Mouse (Mus musculus) limb, embryonic 10.5 days (tissue): ENCODE data around the gene 4921517D22Rik. TPM values are rescaled to one million over a fixed set of nuclear protein-coding genes. Genes with fewer than 3 reads are reported as not detected.

ENCODE experiments used
- DNase-seq: peaks from one replicate; pipeline ENCODE4 v3.0.0-alpha.2; 2017; ENCODE audit warnings: low spot score
- H3K27ac ChIP-seq: fragments of 300-500 bp; sonication (generic); 2 replicates; pipeline ENCODE4 v1.5.1; 2016; ENCODE audit warnings: mild to moderate bottlenecking
- H3K27me3 ChIP-seq: fragments of 300-500 bp; sonication (generic); 2 replicates; pipeline ENCODE4 v1.6.1; 2016; ENCODE audit warnings: low read depth, mild to moderate bottlenecking; ENCODE audit not compliant: poor library complexity, severe bottlenecking
- H3K36me3 ChIP-seq: fragments of 300-500 bp; sonication (generic); 2 replicates; pipeline ENCODE4 v1.6.1; 2016; ENCODE audit warnings: mild to moderate bottlenecking, moderate library complexity
- H3K4me1 ChIP-seq: fragments of 300-500 bp; sonication (generic); 2 replicates; pipeline ENCODE4 v1.6.1; 2016
- H3K4me3 ChIP-seq: fragments of 300-500 bp; sonication (generic); 2 replicates; pipeline ENCODE4 v1.5.1; 2016; ENCODE audit warnings: mild to moderate bottlenecking, moderate library complexity
- H3K9me3 ChIP-seq: fragments of 300-500 bp; sonication (generic); replicated peaks from 2 replicates; pipeline ENCODE4 v1.6.1; 2016; ENCODE audit warnings: mild to moderate bottlenecking
- WGBS: fragments of 180-500 bp; shearing (Covaris S2); methylation state at CpG from one replicate; pipeline ENCODE4 v1.1.7; 2016; 5-methylcytosine and 5-hydroxymethylcytosine counted together
- polyA plus RNA-seq: library from polyadenylated mRNA; unstranded; fragments of >200 nt; fragmentation: Nextera tagmentation; extraction: Ambion mirVana; gene quantifications from 2 replicates; pipeline ENCODE4 v1.2.1, GENCODE M21; 2016

Gene 4921517D22Rik
- polyA plus RNA-seq, 1 experiment from 2014 or later = not detected

GRCm38 (mm10) chr13:59668501-59669093 is 25.3 kb downstream of the 4921517D22Rik start:
- Histone ChIP-seq H3K27ac (peak overlapping the region; percentile 8; the same call in 1 of the 2 replicates), H3K4me1 (peaks cover 19% of the 10 kb centered on the region), H3K36me3 (peaks cover 57% of the 10 kb centered on the region), H3K27me3 (no peaks in the 10 kb centered on the region), H3K9me3 (no peaks in the 10 kb centered on the region), H3K4me3 (no peak overlapping the region)
- WGBS = 75% methylated on average over 11 of the region's 11 CpGs
- DNase-seq = no peak

DNA sequence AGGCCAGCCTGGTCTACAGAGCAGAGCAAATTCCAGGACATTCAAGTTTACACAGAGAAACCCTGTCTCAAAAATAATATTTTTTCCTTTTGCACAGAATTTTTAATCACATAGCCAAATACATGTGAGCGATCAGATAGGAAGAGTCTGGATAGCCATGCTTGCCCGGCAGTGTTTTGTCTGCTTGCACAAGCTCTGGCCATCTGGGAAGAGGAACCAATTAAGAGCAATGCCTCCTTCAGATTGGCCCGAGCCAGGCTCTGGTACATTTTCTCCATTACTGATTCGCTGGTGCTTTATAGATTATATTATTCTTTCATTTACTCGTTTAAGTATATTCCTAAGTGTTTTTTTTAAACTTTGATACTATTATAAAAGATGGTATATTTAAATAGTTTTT is 26.1 kb downstream of the 4921517D22Rik start:
- WGBS = 93% methylated on average over 5 of the region's 5 CpGs
- peaks cover 65% of the 10 kb centered on the region for H3K36me3 ChIP-seq

GRCm38 (mm10) chr13:59663939-59664712 is 29.8 kb downstream of the 4921517D22Rik start:
- Histone ChIP-seq H3K9me3 (no peaks in the 10 kb centered on the region), H3K27ac (no peak overlapping the region), H3K36me3 (peaks cover 84% of the 10 kb centered on the region), H3K4me3 (no peak overlapping the region), H3K27me3 (no peaks in the 10 kb centered on the region), H3K4me1 (peaks cover 8% of the 10 kb centered on the region)
- WGBS = 90% methylated on average over 19 of the region's 19 CpGs
- DNase-seq = no peak

More for the DNA sequence above, 26.1 kb downstream of the 4921517D22Rik start:
- Histone ChIP-seq H3K4me3 (no peak overlapping the region), H3K4me1 (peaks cover 13% of the 10 kb centered on the region), H3K27me3 (no peaks in the 10 kb centered on the region), H3K9me3 (no peaks in the 10 kb centered on the region), H3K27ac (no peak overlapping the region)
- no peak for DNase-seq

DNA sequence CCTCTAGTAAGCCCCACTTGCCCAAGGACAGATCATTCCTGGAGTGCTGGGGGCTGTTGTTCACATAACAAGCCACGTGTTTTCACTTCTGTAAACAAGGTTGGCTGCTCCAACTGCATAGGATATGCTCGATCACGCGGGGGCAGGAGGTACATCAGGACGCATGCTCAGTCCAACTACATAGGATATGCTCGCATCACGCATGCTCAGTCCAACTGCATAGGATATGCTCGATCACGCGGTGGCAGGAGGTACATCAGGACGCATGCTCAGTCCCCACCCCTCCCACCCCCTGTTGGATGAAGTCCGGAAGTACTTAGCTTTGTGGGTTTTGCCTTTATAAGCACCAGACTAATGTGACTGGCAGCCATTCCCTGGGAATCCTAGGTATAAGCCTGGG is 31.9 kb downstream of the 4921517D22Rik start:
- peaks cover under 1% of the 10 kb centered on the region for H3K4me1 ChIP-seq
- no peak overlapping the region for H3K4me3 ChIP-seq
- H3K27ac ChIP-seq = no peak overlapping the region
- H3K9me3 ChIP-seq = no peaks in the 10 kb centered on the region
- peaks cover 100% of the 10 kb centered on the region for H3K36me3 ChIP-seq
- WGBS = 96% methylated on average over 12 of the region's 12 CpGs
- DNase-seq = no peak
- no peaks in the 10 kb centered on the region for H3K27me3 ChIP-seq

DNA sequence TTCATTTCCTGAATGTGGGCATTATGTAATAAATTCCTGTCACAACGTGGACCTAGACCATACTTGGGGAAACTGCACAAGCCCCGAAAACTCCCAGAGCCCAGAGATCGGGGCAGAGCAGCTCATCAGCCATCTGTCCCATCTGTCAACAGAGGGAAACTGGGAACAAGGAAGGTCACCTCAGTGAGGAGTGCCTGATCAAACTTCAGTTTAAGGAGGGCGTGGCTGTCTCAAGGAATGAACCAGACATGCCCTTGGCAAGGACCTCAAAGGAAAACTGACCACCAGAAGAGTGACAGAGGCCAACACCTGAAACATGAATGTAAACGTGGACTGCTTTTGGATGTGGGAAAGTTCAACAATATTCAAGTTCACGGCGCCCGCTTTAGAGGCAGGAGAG is 32.5 kb downstream of the 4921517D22Rik start:
- Histone ChIP-seq H3K36me3 (peaks cover 100% of the 10 kb centered on the region), H3K4me1 (peaks cover 7% of the 10 kb centered on the region), H3K27me3 (no peaks in the 10 kb centered on the region), H3K27ac (no peak overlapping the region), H3K9me3 (no peaks in the 10 kb centered on the region), H3K4me3 (no peak overlapping the region)
- WGBS = 96% methylated on average over 8 of the region's 8 CpGs
- DNase-seq = no peak

GRCm38 (mm10) chr13:59660371-59660770 is 33.5 kb downstream of the 4921517D22Rik start:
- no peak for DNase-seq
- H3K4me1 ChIP-seq = peaks cover 8% of the 10 kb centered on the region
- H3K4me3 ChIP-seq = no peak overlapping the region
- WGBS = 93% methylated on average over 3 of the region's 3 CpGs
- peaks cover 100% of the 10 kb centered on the region for H3K36me3 ChIP-seq
- no peak overlapping the region for H3K27ac ChIP-seq
- no peaks in the 10 kb centered on the region for H3K9me3 ChIP-seq
- no peaks in the 10 kb centered on the region for H3K27me3 ChIP-seq

DNA sequence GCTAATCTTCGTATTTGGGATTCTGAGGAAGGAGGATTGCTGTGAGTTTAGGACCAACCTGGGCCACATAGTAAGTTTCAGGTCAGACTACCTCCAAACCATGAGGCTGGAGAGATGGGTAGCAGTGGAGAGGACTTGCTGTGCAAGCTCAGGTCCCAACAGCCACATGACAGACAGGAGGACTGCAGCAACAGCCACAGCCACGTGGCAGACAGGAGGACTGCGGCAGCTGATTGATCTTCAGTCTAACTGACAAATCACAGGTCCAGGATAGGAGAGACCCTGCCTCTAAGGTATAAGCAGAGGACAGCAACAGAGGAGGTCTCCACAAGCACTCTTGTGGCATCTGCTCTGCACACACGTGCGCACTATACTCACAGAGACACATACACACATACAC is 36.1 kb downstream of the 4921517D22Rik start:
- WGBS = 79% methylated on average over 5 of the region's 5 CpGs
- H3K36me3 ChIP-seq = peaks cover 96% of the 10 kb centered on the region
- H3K4me1 ChIP-seq = peaks cover 24% of the 10 kb centered on the region
- H3K27me3 ChIP-seq = no peaks in the 10 kb centered on the region
- H3K27ac ChIP-seq = no peak overlapping the region
- DNase-seq = no peak
- no peak overlapping the region for H3K4me3 ChIP-seq
- no peaks in the 10 kb centered on the region for H3K9me3 ChIP-seq

- Histone ChIP-seq H3K4me1 (peaks cover 24% of the 10 kb centered on the region), H3K9me3 (no peaks in the 10 kb centered on the region), H3K27ac (peak overlapping the region; percentile 68), H3K36me3 (peaks cover 96% of the 10 kb centered on the region), H3K4me3 (no peak overlapping the region), H3K27me3 (no peaks in the 10 kb centered on the region)
- 80% methylated on average over 4 of the region's 4 CpGs for WGBS
- DNase-seq = no peak
Measured at GRCm38 (mm10) chr13:59656975-59657388, 36.9 kb downstream of the 4921517D22Rik start.

DNA sequence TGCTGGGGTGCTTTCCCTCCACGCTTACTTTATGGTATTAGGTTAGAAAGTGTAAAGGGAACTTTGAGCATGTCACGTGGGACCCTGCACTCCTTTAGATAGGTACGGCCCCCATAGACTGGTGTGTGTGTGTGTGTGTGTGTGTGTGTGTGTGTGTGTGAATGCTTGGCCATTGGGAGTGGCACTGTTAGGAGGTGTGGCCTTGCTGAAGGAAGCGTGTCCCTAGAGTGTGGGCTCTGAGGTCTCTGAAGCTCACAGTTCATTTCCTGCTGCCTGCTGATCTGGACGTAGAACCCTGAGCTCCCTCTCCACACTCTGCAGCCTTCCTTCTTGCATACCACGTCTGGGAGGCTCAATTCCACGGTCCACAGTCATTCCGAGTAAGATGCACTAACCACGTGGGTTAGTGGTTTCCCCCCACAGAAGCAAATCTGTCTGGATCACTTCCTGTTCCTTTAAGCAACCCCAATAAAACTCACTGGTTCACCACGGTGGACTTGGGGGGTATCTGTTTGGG is 37.5 kb downstream of the 4921517D22Rik start:
- H3K9me3 ChIP-seq = no peaks in the 10 kb centered on the region
- no peak for DNase-seq
- no peak overlapping the region for H3K4me3 ChIP-seq
- peaks cover 26% of the 10 kb centered on the region for H3K4me1 ChIP-seq
- 80% methylated on average over 10 of the region's 10 CpGs for WGBS
- H3K27me3 ChIP-seq = no peaks in the 10 kb centered on the region
- H3K36me3 ChIP-seq = peaks cover 91% of the 10 kb centered on the region
- H3K27ac ChIP-seq = peak overlapping the region; percentile 68

- no peak overlapping the region for H3K4me3 ChIP-seq
- DNase-seq = no peak
- H3K36me3 ChIP-seq = peaks cover 91% of the 10 kb centered on the region
- no peaks in the 10 kb centered on the region for H3K9me3 ChIP-seq
- peaks cover 30% of the 10 kb centered on the region for H3K4me1 ChIP-seq
- no peaks in the 10 kb centered on the region for H3K27me3 ChIP-seq
- H3K27ac ChIP-seq = no peak overlapping the region
- 93% methylated on average over 15 of the region's 15 CpGs for WGBS
Measured at GRCm38 (mm10) chr13:59655718-59656315, 38.1 kb downstream of the 4921517D22Rik start.

DNA sequence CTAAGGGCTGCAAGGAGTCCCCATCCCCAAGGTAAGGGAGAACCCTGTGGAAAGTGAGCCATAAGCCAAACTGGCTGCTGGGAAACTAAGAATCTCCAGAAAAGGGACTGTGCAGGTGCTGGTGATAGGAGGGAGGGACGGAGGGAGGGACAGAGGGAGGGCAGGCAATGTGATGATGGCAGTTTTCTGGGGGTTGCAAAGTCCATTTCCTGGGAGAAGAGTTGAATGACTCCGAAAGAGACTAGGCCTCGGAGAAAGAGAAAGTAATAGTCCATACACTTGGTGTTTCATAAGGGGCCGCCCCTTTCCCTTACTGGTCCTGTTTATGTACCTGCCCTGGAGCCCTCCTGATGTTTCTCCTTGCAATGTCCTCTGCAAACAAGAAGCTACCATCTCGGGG is 39.4 kb downstream of the 4921517D22Rik start:
- 95% methylated on average over 5 of the region's 5 CpGs for WGBS
- Histone ChIP-seq H3K27me3 (no peaks in the 10 kb centered on the region), H3K4me1 (peaks cover 38% of the 10 kb centered on the region), H3K27ac (no peak overlapping the region), H3K4me3 (no peak overlapping the region), H3K9me3 (no peaks in the 10 kb centered on the region), H3K36me3 (peaks cover 91% of the 10 kb centered on the region)
- no peak for DNase-seq

DNA sequence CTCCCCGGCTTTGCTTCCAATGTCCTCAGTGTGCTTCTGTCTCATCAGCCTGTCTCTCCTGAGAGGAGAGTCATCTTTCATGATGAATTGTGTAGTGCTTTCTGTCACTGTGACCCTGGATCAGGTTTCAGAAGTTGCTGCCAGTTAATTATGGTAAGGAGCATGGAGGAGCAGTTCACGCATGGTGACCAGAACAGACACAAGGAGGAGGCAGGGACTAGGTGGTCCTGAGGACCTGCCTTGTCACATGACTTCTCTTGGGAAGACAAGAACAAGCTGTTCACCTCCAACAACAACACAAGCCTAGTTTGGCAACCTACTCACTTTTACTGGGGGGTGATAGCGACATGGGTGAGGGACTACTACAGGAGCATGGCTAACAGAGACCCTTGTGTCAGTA is 40.8 kb downstream of the 4921517D22Rik start:
- Histone ChIP-seq H3K4me3 (no peak overlapping the region), H3K36me3 (peaks cover 91% of the 10 kb centered on the region), H3K9me3 (no peaks in the 10 kb centered on the region), H3K27me3 (no peaks in the 10 kb centered on the region), H3K27ac (no peak overlapping the region), H3K4me1 (peaks cover 38% of the 10 kb centered on the region)
- WGBS = 72% methylated on average over 3 of the region's 3 CpGs
- DNase-seq = no peak

- no peak overlapping the region for H3K27ac ChIP-seq
- WGBS = 84% methylated on average over 5 of the region's 5 CpGs
- H3K4me3 ChIP-seq = no peak overlapping the region
- H3K36me3 ChIP-seq = peaks cover 91% of the 10 kb centered on the region
- H3K9me3 ChIP-seq = no peaks in the 10 kb centered on the region
- peaks cover 38% of the 10 kb centered on the region for H3K4me1 ChIP-seq
- no peak for DNase-seq
- H3K27me3 ChIP-seq = no peaks in the 10 kb centered on the region
Measured at GRCm38 (mm10) chr13:59652651-59653050, 41.3 kb downstream of the 4921517D22Rik start.
